Mouse (Mus musculus) adrenal gland, postnatal 0 days (tissue): ENCODE data around the gene Olfr641. TPM values are rescaled to one million over a fixed set of nuclear protein-coding genes. Genes with fewer than 3 reads are reported as not detected.

Experiments
- polyA plus RNA-seq: library from polyadenylated mRNA; unstranded; fragments of >200 nt; fragmentation: Nextera tagmentation; extraction: Ambion mirVana; gene quantifications from 2 replicates; pipeline ENCODE4 v1.2.1, GENCODE M21; 2015

The Olfr641 gene
- polyA plus RNA-seq, result not detected in 2 replicates

GRCm38 (mm10) chr7:104035145-104035544 lies at the start of gene Olfr641:
TSS of gene Olfr641 (plus strand) at chr7:104035445.

GRCm38 (mm10) chr7:103998446-103998845 lies 36.8 kb upstream of the Olfr641 start, which contains the start of gene Olfr638:
TSS of gene Olfr638 (plus strand) at chr7:103998746.

GRCm38 (mm10) chr7:104017203-104017602 lies 18.0 kb upstream of the Olfr641 start, which contains the start of gene Olfr639:
TSS of gene Olfr639 (minus strand) at chr7:104017303.

GRCm38 (mm10) chr7:104025473-104025872 lies 9.8 kb upstream of the Olfr641 start, which contains the start of gene Olfr640:
TSS of gene Olfr640 (minus strand) at chr7:104025573.

GRCm38 (mm10) chr7:104052566-104052965 lies 17.3 kb downstream of the Olfr641 start, which contains the start of gene Olfr642:
TSS of gene Olfr642 (minus strand) at chr7:104052666.

GRCm38 (mm10) chr7:104061345-104061744 lies 26.1 kb downstream of the Olfr641 start, which contains the start of gene 4930516K23Rik:
TSS of gene 4930516K23Rik (minus strand) at chr7:104061445.

GRCm38 (mm10) chr7:104071769-104072168 lies 36.5 kb downstream of the Olfr641 start, which contains the start of gene Olfr644:
TSS of gene Olfr644 (minus strand) at chr7:104071869.

GRCm38 (mm10) chr7:104085365-104085764 lies 50.1 kb downstream of the Olfr641 start, which contains the start of gene Olfr645:
TSS of gene Olfr645 (minus strand) at chr7:104085465.

Other genes starting within 250 kb of the Olfr641 start
- not detected in 2 replicates for gene Olfr67, start 243.6 kb upstream of the Olfr641 start, polyA plus RNA-seq
- gene Hbb-bt, start 221.4 kb upstream of the Olfr641 start, polyA plus RNA-seq, result 3,147 and 3,744 TPM in 2 replicates
- gene Hbb-bs, start 207.3 kb upstream of the Olfr641 start, polyA plus RNA-seq, result 10,926 and 17,452 TPM in 2 replicates
- gene Hbb-bh2, start 194.9 kb upstream of the Olfr641 start, polyA plus RNA-seq, result not detected in 2 replicates
- gene Hbb-bh1, start 192.3 kb upstream of the Olfr641 start, polyA plus RNA-seq, result 0.39 TPM in 1 of 2 replicates, not detected in the other
- 2.0 and 5.8 TPM in 2 replicates for gene Hbb-y, start 182.2 kb upstream of the Olfr641 start, polyA plus RNA-seq
- gene Olfr66, start 149.2 kb upstream of the Olfr641 start, polyA plus RNA-seq, result not detected in 2 replicates
- gene Olfr64, start 141.0 kb upstream of the Olfr641 start, polyA plus RNA-seq, result not detected in 2 replicates
- gene Olfr65, start 132.0 kb upstream of the Olfr641 start, polyA plus RNA-seq, result not detected in 2 replicates
- not detected in 2 replicates for gene Olfr631, start 106.6 kb upstream of the Olfr641 start, polyA plus RNA-seq
- not detected in 2 replicates for gene Olfr632, start 101.1 kb upstream of the Olfr641 start, polyA plus RNA-seq
- gene Olfr633, start 91.0 kb upstream of the Olfr641 start, polyA plus RNA-seq, result not detected in 2 replicates
- gene Olfr635, start 64.3 kb upstream of the Olfr641 start, polyA plus RNA-seq, result not detected in 2 replicates
- gene Olfr638, start 36.7 kb upstream of the Olfr641 start, polyA plus RNA-seq, result not detected in 2 replicates
- gene Olfr639, start 18.1 kb upstream of the Olfr641 start, polyA plus RNA-seq, result not detected in 2 replicates
- not detected in 2 replicates for gene Olfr640, start 9.9 kb upstream of the Olfr641 start, polyA plus RNA-seq
- not detected in 2 replicates for gene Olfr642, start 17.2 kb downstream of the Olfr641 start, polyA plus RNA-seq
- not detected in 2 replicates for gene 4930516K23Rik, start 26.0 kb downstream of the Olfr641 start, polyA plus RNA-seq
- not detected in 2 replicates for gene Olfr644, start 36.4 kb downstream of the Olfr641 start, polyA plus RNA-seq
- gene Olfr645, start 50.0 kb downstream of the Olfr641 start, polyA plus RNA-seq, result not detected in 2 replicates
- gene Olfr646, start 69.4 kb downstream of the Olfr641 start, polyA plus RNA-seq, result not detected in 2 replicates
- gene Ubqln5, start 94.4 kb downstream of the Olfr641 start, polyA plus RNA-seq, result not detected in 2 replicates
- gene Olfr643, start 102.0 kb downstream of the Olfr641 start, polyA plus RNA-seq, result not detected in 2 replicates
- gene Ubqln3, start 107.8 kb downstream of the Olfr641 start, polyA plus RNA-seq, result not detected in 2 replicates
- not detected in 2 replicates for gene Ubqlnl, start 115.1 kb downstream of the Olfr641 start, polyA plus RNA-seq
- gene Olfm5, start 129.4 kb downstream of the Olfr641 start, polyA plus RNA-seq, result not detected in 2 replicates
- 0.09 and 0.10 TPM in 2 replicates for gene Olfr648, start 147.9 kb downstream of the Olfr641 start, polyA plus RNA-seq
- not detected in 2 replicates for gene Olfr649, start 160.5 kb downstream of the Olfr641 start, polyA plus RNA-seq
- gene Trim6, start 183.3 kb downstream of the Olfr641 start, polyA plus RNA-seq, result 0.95 and 1.4 TPM in 2 replicates
- 5.5 and 7.2 TPM in 2 replicates for gene Trim34a, start 209.0 kb downstream of the Olfr641 start, polyA plus RNA-seq